Mouse (Mus musculus) lung, postnatal 0 days (tissue): ENCODE results near the gene Dse. TPM values are rescaled to one million over a fixed set of nuclear protein-coding genes. Genes with fewer than 3 reads are reported as not detected.

Source experiments
- ATAC-seq: fragments of 200-750 bp; cut with Nextera tagmentation; 2 replicates; pipeline ENCODE4 v1.8.0; 2017; ENCODE audit warnings: moderate library complexity
- DNase-seq: peaks from one replicate; pipeline ENCODE4 v3.0.0-alpha.2; 2016; ENCODE audit warnings: low spot score
- H3K27ac ChIP-seq: fragments of 300-500 bp; sonication (generic); 2 replicates; pipeline ENCODE4 v1.5.1; 2014; ENCODE audit warnings: antibody characterized with exemption, mild to moderate bottlenecking, low read length, mixed read lengths
- H3K27me3 ChIP-seq: fragments of 300-500 bp; sonication (generic); replicated peaks from 2 replicates; pipeline ENCODE4 v1.6.1; 2014; ENCODE audit warnings: low read length, mixed read lengths; ENCODE audit not compliant: insufficient read depth
- H3K36me3 ChIP-seq: fragments of 300-500 bp; sonication (generic); 2 replicates; pipeline ENCODE4 v1.6.1; 2014; ENCODE audit warnings: low read length, mixed read lengths; ENCODE audit not compliant: insufficient read depth
- H3K4me1 ChIP-seq: fragments of 300-500 bp; sonication (generic); 2 replicates; pipeline ENCODE4 v1.6.1; 2014; ENCODE audit warnings: antibody characterized with exemption, low read depth, low read length, mixed read lengths; ENCODE audit not compliant: insufficient read depth
- H3K4me2 ChIP-seq: fragments of 300-500 bp; sonication (generic); replicated peaks from 2 replicates; pipeline ENCODE4 v1.6.1; 2014; ENCODE audit warnings: low read depth, mild to moderate bottlenecking, low read length, moderate library complexity, mixed read lengths
- H3K4me3 ChIP-seq: fragments of 300-500 bp; sonication (generic); 2 replicates; pipeline ENCODE4 v1.5.1; 2014; ENCODE audit warnings: low read depth, low read length
- H3K9ac ChIP-seq: fragments of 300-500 bp; sonication (generic); replicated peaks from 2 replicates; pipeline ENCODE4 v1.6.1; 2014; ENCODE audit warnings: low read depth, mild to moderate bottlenecking
- H3K9me3 ChIP-seq: fragments of 300-500 bp; sonication (generic); 2 replicates; pipeline ENCODE4 v1.6.1; 2016; ENCODE audit warnings: low read length, mixed read lengths
- CTCF ChIP-seq: IDR thresholded peaks from 2 replicates; pipeline ENCODE4 v1.5.1; 2016; ENCODE audit warnings: antibody characterized with exemption, mild to moderate bottlenecking
- EP300 ChIP-seq: IDR thresholded peaks from 2 replicates; pipeline ENCODE4 v1.6.1; 2016; ENCODE audit warnings: antibody characterized with exemption, mild to moderate bottlenecking, control low read depth
- WGBS: fragments of 180-500 bp; shearing (Covaris S2); extraction: QIAGEN DNeasy Blood & Tissue Kit; methylation state at CpG from one replicate; pipeline ENCODE4 v1.1.7; 2014; 5-methylcytosine and 5-hydroxymethylcytosine counted together
- polyA plus RNA-seq: library from polyadenylated mRNA; unstranded; fragments of >200 nt; fragmentation: Nextera tagmentation; extraction: Ambion mirVana; gene quantifications from 2 replicates; pipeline ENCODE4 v1.2.1, GENCODE M21; 2015

Gene Dse
- polyA plus RNA-seq, 1 experiment from 2014 or later = 15.4 TPM

GRCm38 (mm10) chr10:34155796-34156554 is 51.5 kb downstream of the Dse start:
- no peaks in the 10 kb centered on the region for H3K9me3 ChIP-seq
- no peaks in the 10 kb centered on the region for H3K27me3 ChIP-seq
- TF ChIP-seq EP300 = no peak
- no peak for TF ChIP-seq CTCF
- no peak overlapping the region for H3K4me3 ChIP-seq
- H3K4me2 ChIP-seq = no peak overlapping the region
- H3K4me1 ChIP-seq = no peaks in the 10 kb centered on the region
- WGBS = 79% methylated on average over 12 of the region's 12 CpGs
- DNase-seq = no peak
- H3K9ac ChIP-seq = no peak overlapping the region
- no peak overlapping the region for H3K27ac ChIP-seq
- no peaks in the 10 kb centered on the region for H3K36me3 ChIP-seq
- ATAC-seq = no peak

GRCm38 (mm10) chr10:34151827-34152226 is 55.7 kb downstream of the Dse start:
- no peaks in the 10 kb centered on the region for H3K36me3 ChIP-seq
- H3K4me2 ChIP-seq = no peak overlapping the region
- DNase-seq (peak; percentile 36), ATAC-seq (no peak)
- H3K27me3 ChIP-seq = no peaks in the 10 kb centered on the region
- 62% methylated on average over 3 of the region's 3 CpGs for WGBS
- H3K4me1 ChIP-seq = no peaks in the 10 kb centered on the region
- H3K4me3 ChIP-seq = no peak overlapping the region
- peak; percentile 51 for TF ChIP-seq CTCF
- no peak for TF ChIP-seq EP300
- no peaks in the 10 kb centered on the region for H3K9me3 ChIP-seq
- no peak overlapping the region for H3K27ac ChIP-seq
- no peak overlapping the region for H3K9ac ChIP-seq

- no peaks in the 10 kb centered on the region for H3K27me3 ChIP-seq
- DNase-seq (no peak), ATAC-seq (no peak)
- no peak overlapping the region for H3K9ac ChIP-seq
- no peak overlapping the region for H3K4me3 ChIP-seq
- no peaks in the 10 kb centered on the region for H3K4me1 ChIP-seq
- TF ChIP-seq CTCF (no peak), EP300 (no peak)
- WGBS = 44% methylated on average over 6 of the region's 6 CpGs
- H3K27ac ChIP-seq = no peak overlapping the region
- no peaks in the 10 kb centered on the region for H3K9me3 ChIP-seq
- H3K36me3 ChIP-seq = no peaks in the 10 kb centered on the region
- no peak overlapping the region for H3K4me2 ChIP-seq
Measured at GRCm38 (mm10) chr10:34150454-34150853, 57.1 kb downstream of the Dse start.

- WGBS = 74% methylated on average over 3 of the region's 3 CpGs
- DNase-seq (no peak), ATAC-seq (no peak)
- H3K9me3 ChIP-seq = no peaks in the 10 kb centered on the region
- H3K36me3 ChIP-seq = no peaks in the 10 kb centered on the region
- no peak overlapping the region for H3K4me2 ChIP-seq
- H3K4me3 ChIP-seq = no peak overlapping the region
- TF ChIP-seq CTCF (no peak), EP300 (no peak)
- no peaks in the 10 kb centered on the region for H3K27me3 ChIP-seq
- H3K27ac ChIP-seq = no peak overlapping the region
- no peaks in the 10 kb centered on the region for H3K4me1 ChIP-seq
- no peak overlapping the region for H3K9ac ChIP-seq
Measured at GRCm38 (mm10) chr10:34149772-34150171, 57.7 kb downstream of the Dse start.

GRCm38 (mm10) chr10:34141693-34142092 is 65.8 kb downstream of the Dse start:
- 80% methylated on average over 2 of the region's 2 CpGs for WGBS
- no peak overlapping the region for H3K4me3 ChIP-seq
- no peaks in the 10 kb centered on the region for H3K4me1 ChIP-seq
- H3K27ac ChIP-seq = no peak overlapping the region
- TF ChIP-seq CTCF (no peak), EP300 (no peak)
- no peaks in the 10 kb centered on the region for H3K36me3 ChIP-seq
- no peaks in the 10 kb centered on the region for H3K27me3 ChIP-seq
- no peak for ATAC-seq
- no peaks in the 10 kb centered on the region for H3K9me3 ChIP-seq
- no peak overlapping the region for H3K4me2 ChIP-seq
- no peak for DNase-seq
- no peak overlapping the region for H3K9ac ChIP-seq

GRCm38 (mm10) chr10:34139768-34140167 is 67.7 kb downstream of the Dse start:
- ATAC-seq (no peak), DNase-seq (peak; percentile 27)
- Histone ChIP-seq H3K4me1 (no peaks in the 10 kb centered on the region), H3K4me2 (no peak overlapping the region), H3K27ac (no peak overlapping the region), H3K9me3 (no peaks in the 10 kb centered on the region), H3K9ac (no peak overlapping the region), H3K36me3 (no peaks in the 10 kb centered on the region), H3K4me3 (no peak overlapping the region), H3K27me3 (no peaks in the 10 kb centered on the region)
- TF ChIP-seq EP300 = no peak
- TF ChIP-seq CTCF = no peak
- WGBS = 50% methylated on average over 4 of the region's 4 CpGs

- DNase-seq (no peak), ATAC-seq (no peak)
- Histone ChIP-seq H3K36me3 (no peaks in the 10 kb centered on the region), H3K4me3 (no peak overlapping the region), H3K9me3 (no peaks in the 10 kb centered on the region), H3K4me2 (no peak overlapping the region), H3K4me1 (no peaks in the 10 kb centered on the region), H3K9ac (no peak overlapping the region), H3K27ac (no peak overlapping the region), H3K27me3 (no peaks in the 10 kb centered on the region)
- 38% methylated on average over 6 of the region's 6 CpGs for WGBS
- TF ChIP-seq CTCF (no peak), EP300 (no peak)
Measured at GRCm38 (mm10) chr10:34138027-34138426, 69.5 kb downstream of the Dse start.
